Mouse (Mus musculus) hindbrain, postnatal 0 days (tissue): ENCODE data around the gene Zfp64. TPM values are rescaled to one million over a fixed set of nuclear protein-coding genes. Genes with fewer than 3 reads are reported as not detected.

Source experiments
- ATAC-seq: fragments of 200-750 bp; cut with Nextera tagmentation; 2 replicates; pipeline ENCODE4 v1.8.0; 2017; ENCODE audit warnings: mild to moderate bottlenecking, moderate TSS enrichment, moderate library complexity
- DNase-seq: peaks from one replicate; pipeline ENCODE4 v3.0.0-alpha.2; 2015; ENCODE audit warnings: low spot score
- H3K27ac ChIP-seq: fragments of 300-500 bp; sonication (generic); 2 replicates; pipeline ENCODE4 v1.5.1; 2014; ENCODE audit warnings: mild to moderate bottlenecking
- H3K27me3 ChIP-seq: fragments of 300-500 bp; sonication (generic); 2 replicates; pipeline ENCODE4 v1.6.1; 2014; ENCODE audit warnings: low read length, mixed read lengths; ENCODE audit not compliant: insufficient read depth
- H3K36me3 ChIP-seq: fragments of 300-500 bp; sonication (generic); 2 replicates; pipeline ENCODE4 v1.6.1; 2014; ENCODE audit warnings: low read length, mixed read lengths; ENCODE audit not compliant: insufficient read depth
- H3K4me1 ChIP-seq: fragments of 300-500 bp; sonication (generic); 2 replicates; pipeline ENCODE4 v1.6.1; 2014; ENCODE audit warnings: antibody characterized with exemption, low read length, mixed read lengths; ENCODE audit not compliant: insufficient read depth
- H3K4me2 ChIP-seq: fragments of 300-500 bp; sonication (generic); 2 replicates; pipeline ENCODE4 v1.6.1; 2014; ENCODE audit warnings: low read depth, mild to moderate bottlenecking, low read length, moderate library complexity, mixed read lengths
- H3K4me3 ChIP-seq: fragments of 300-500 bp; sonication (generic); 2 replicates; pipeline ENCODE4 v1.5.1; 2014; ENCODE audit warnings: low read length
- H3K9ac ChIP-seq: fragments of 300-500 bp; sonication (generic); replicated peaks from 2 replicates; pipeline ENCODE4 v1.6.1; 2014; ENCODE audit warnings: mild to moderate bottlenecking, low read length, moderate library complexity, mixed read lengths
- H3K9me3 ChIP-seq: fragments of 300-500 bp; sonication (generic); 2 replicates; pipeline ENCODE4 v1.6.1; 2016; ENCODE audit warnings: low read length, mixed read lengths
- CTCF ChIP-seq: IDR thresholded peaks from 2 replicates; pipeline ENCODE4 v1.5.1; 2016; ENCODE audit warnings: antibody characterized with exemption, control low read depth, low read depth
- WGBS: fragments of 180-500 bp; shearing (Covaris S2); extraction: QIAGEN DNeasy Blood & Tissue Kit; methylation state at CpG from one replicate; pipeline ENCODE4 v1.1.7; 2014; 5-methylcytosine and 5-hydroxymethylcytosine counted together
- polyA plus RNA-seq: library from polyadenylated mRNA; unstranded; fragments of >200 nt; fragmentation: Nextera tagmentation; extraction: Ambion mirVana; gene quantifications from 2 replicates; pipeline ENCODE4 v1.2.1, GENCODE M21; 2015
- total RNA-seq: library from RNA; depleted of rRNA; stranded (reverse); fragments of >200 nt; gene quantifications from 2 replicates; pipeline ENCODE4 v1.2.3, GENCODE M21; 2014; rRNA removed

Gene Zfp64
- total and polyA plus RNA-seq, 2 experiments from 2014 or later = 27.5 to 44.3 TPM

GRCm38 (mm10) chr2:168848553-168848952, 106.8 kb downstream of the Zfp64 start:
- TF ChIP-seq CTCF = no peak
- Histone ChIP-seq H3K4me3 (no peak overlapping the region), H3K9me3 (no peaks in the 10 kb centered on the region), H3K27me3 (no peaks in the 10 kb centered on the region), H3K27ac (no peak overlapping the region), H3K4me1 (no peaks in the 10 kb centered on the region), H3K9ac (no peak overlapping the region), H3K4me2 (no peak overlapping the region), H3K36me3 (no peaks in the 10 kb centered on the region)
- WGBS = 60% methylated on average over 3 of the region's 3 CpGs
- ATAC-seq = no peak
- DNase-seq = peak; percentile 37

GRCm38 (mm10) chr2:168846180-168846720, 109.1 kb downstream of the Zfp64 start:
- H3K4me2 ChIP-seq = no peak overlapping the region
- DNase-seq = no peak
- WGBS = 80% methylated on average over 7 of the region's 7 CpGs
- no peak for ATAC-seq
- H3K4me3 ChIP-seq = no peak overlapping the region
- H3K4me1 ChIP-seq = no peaks in the 10 kb centered on the region
- no peaks in the 10 kb centered on the region for H3K9me3 ChIP-seq
- no peak overlapping the region for H3K9ac ChIP-seq
- H3K27ac ChIP-seq = no peak overlapping the region
- H3K36me3 ChIP-seq = no peaks in the 10 kb centered on the region
- H3K27me3 ChIP-seq = peaks cover 11% of the 10 kb centered on the region; the same call in 1 of the 2 replicates
- TF ChIP-seq CTCF = no peak

Other genes starting within 250 kb of the Zfp64 start
- 577 and 607 TPM in 2 replicates for gene Atp9a, start 213.2 kb downstream of the Zfp64 start, total RNA-seq
- 127 and 130 TPM in 2 replicates for gene Atp9a, start 213.2 kb downstream of the Zfp64 start, polyA plus RNA-seq
- 0.31 and 0.32 TPM in 2 replicates for gene Sall4, start 187.6 kb downstream of the Zfp64 start, total RNA-seq
- gene Sall4, start 187.6 kb downstream of the Zfp64 start, polyA plus RNA-seq = 0.10 and 0.16 TPM in 2 replicates